Mouse (Mus musculus): Measurements from ENCODE around the gene Gorab.

The Gorab gene

GRCm38 (mm10) chr1:163403498-163404126 lies at the start of gene Gorab:
Gene Gorab, minus strand, starts transcription at chr1:163403669.
- DNase-seq = peak; percentile 97

GRCm38 (mm10) chr1:163443832-163444231 lies 40.4 kb upstream of the Gorab start:
- no peak for DNase-seq

DNA sequence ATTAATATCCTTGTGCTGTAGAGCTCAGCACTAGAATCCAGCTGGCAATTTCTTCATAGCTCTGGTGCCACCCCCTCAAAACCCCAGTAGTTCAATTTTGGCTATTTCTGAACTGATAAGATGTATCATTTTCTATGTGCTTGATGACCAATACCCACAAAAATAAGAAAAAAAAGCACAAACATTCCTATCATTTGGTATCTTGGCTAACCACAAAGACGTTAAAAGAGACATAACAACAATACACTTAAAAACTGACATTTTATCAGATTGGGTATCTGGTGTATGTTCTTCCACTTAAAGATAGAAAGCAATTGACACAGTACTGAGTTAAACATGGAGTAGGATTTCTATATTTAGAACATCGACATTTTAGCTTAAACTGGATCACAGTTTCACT lies 35.5 kb upstream of the Gorab start:
- DNase-seq = no peak

GRCm38 (mm10) chr1:163423467-163424014 lies 20.1 kb upstream of the Gorab start:
- no peak for DNase-seq

- DNase-seq = no peak
Measured at GRCm38 (mm10) chr1:163417191-163417590, 13.7 kb upstream of the Gorab start.

DNA sequence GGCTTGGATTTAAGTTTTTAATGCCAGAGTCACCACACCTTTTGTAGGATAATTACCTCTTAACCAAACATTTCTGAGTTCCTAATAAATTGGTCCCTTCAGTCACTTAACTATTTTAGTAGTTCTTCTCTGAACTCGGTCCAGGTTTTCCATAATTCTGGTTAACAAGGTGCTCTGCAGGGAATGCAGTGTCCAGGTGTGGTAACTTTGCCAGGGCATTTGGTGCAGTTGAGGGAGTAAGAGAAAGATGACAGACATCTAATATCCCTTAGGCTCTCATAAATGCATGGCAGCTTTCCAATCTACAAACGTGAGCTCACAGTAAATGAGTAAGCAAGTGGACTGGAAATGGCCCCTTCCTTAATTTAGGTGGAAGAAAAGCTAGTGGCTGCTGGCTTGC lies 10.7 kb upstream of the Gorab start:
- no peak for DNase-seq

- DNase-seq = no peak
Measured at GRCm38 (mm10) chr1:163406203-163406602, 2.7 kb upstream of the Gorab start.

DNA sequence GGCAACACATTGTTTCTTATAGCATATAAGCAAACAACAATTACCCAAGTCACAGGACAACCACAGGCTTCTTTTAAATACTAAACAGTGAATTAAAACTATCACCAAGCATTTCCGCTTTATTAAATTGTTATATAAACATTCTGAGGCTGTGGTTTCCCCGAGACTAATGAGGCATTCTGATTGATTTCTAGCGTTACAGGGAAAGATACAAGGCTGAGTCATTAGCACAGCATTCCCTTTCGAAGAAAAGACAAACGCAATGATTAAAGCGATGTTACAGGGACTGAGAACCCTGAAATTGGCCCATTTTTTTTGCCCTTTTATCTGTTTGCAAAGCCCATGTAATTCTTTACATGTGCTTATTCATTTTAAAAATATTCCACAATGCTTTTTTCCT lies 12.1 kb downstream of the Gorab start:
- DNase-seq = no peak

GRCm38 (mm10) chr1:163390044-163390443 lies 13.4 kb downstream of the Gorab start:
- no peak for DNase-seq

- DNase-seq = no peak
Measured at GRCm38 (mm10) chr1:163386196-163386595, 17.3 kb downstream of the Gorab start.

DNA sequence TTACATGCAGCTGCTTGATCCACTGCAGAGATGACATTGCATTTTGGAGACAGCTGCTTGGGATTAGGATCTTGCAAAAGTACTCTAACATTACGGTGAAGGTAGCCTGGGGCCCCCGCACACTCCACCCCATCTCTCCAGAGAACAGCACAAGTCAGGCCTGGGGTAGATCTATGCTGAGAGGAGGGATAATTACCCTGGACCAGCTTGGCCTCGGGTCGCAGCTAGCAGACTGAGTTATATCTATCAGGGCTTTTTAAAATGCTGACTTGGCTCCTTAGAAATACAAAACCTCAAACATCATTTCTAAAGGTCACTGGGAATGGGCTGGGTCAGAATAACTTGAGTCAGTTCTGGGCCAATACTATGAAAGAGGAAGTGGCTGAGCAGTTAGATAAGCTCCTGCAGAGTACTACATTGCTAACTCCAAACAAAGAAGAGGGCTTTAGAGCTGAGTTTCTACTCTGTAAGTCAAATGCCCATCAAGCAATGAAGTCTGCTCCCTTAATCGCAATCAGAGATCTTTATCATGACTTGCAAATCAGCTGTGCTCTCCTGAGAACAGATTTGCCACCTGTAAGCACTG lies 19.9 kb downstream of the Gorab start:
- no peak for DNase-seq

DNA sequence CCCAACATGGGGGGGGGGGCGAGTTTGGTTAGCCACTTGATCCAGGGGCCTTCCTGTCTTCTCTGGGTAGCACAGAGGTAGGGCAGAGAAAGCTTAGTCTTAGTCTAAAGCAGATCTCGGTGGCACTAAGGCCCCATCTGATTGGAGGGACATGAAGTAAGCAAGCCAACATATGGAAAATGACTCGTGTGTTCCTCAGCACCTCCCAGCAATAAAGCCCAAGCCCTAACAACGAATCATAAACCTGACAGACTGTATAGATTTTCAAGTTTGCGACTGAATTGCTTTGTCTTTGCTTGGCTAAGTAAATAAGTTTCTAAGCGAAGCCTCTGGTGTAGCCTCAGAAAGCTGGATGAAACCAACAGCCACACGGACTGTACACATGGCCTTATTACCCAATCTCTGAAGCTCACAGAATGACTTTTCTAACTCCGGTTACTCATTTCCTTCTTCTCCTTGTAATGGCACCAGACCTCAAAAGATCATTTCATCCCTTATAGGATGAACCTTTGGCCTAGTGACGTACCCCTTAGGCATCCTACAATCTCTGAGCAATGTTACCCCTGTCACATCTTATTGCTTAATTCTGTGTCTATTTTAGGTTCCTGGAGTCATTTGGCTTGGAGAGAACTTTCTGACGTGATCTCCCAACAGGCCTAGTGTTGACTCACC lies 21.3 kb downstream of the Gorab start:
- DNase-seq = no peak

GRCm38 (mm10) chr1:163380591-163380990 lies 22.9 kb downstream of the Gorab start:
- no peak for DNase-seq

GRCm38 (mm10) chr1:163380072-163380471 lies 23.4 kb downstream of the Gorab start:
- no peak for DNase-seq

- DNase-seq = no peak
Measured at GRCm38 (mm10) chr1:163377924-163378323, 25.5 kb downstream of the Gorab start.

DNA sequence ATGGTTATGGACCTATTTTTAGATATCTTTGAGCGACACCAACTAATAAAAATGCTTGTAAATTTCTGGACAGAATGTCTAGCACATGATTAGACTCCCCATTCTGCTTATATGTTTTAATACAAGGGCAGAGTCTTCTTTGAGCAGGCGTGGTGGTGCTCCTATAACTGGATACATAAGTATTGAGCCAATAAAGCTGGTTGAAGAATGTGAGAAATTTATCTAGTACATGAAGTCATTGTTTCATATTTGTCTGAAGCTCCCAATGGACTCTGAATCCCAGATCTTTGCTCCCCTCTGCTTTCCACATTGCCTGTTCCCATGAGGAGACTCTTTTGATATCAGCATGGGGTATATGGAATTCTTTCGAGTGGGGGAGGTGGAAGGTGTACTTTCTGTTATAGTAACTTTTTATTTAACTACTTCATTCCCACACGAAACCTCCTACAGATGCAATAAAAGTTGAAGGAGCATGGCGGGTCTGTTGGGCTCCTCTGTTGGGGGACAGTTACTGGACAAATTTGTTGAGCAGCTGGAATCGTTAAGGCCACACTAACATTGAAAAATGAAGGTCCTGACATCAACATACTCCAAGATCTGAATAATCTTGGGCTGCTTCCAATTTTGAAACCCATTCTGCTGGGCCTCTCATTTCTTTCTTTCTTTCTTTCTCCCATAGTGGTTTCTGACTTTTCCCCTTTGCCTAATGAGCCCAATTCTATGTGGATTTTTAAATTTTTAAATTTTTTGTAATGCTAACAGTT lies 26.5 kb downstream of the Gorab start:
- DNase-seq = no peak

DNA sequence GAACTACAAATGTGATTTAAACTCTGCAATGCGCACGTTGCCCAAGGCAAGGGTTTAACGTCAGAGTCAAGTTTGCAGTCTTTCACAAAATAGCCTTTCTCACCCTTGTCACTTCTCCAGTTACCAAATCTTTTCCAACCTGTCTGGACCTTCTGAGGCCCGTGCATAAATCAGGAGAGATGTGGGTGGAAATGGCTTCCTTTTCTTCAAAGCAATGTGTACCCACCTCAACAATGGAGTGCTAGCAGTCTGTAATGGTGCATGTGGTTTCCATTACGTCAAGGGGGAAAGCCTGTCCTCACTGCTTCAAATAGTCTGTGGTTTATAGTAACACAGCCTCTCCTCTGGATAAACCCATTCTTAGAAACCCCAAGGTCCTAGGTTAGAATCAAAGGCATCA lies 29.0 kb downstream of the Gorab start:
- DNase-seq = no peak

DNA sequence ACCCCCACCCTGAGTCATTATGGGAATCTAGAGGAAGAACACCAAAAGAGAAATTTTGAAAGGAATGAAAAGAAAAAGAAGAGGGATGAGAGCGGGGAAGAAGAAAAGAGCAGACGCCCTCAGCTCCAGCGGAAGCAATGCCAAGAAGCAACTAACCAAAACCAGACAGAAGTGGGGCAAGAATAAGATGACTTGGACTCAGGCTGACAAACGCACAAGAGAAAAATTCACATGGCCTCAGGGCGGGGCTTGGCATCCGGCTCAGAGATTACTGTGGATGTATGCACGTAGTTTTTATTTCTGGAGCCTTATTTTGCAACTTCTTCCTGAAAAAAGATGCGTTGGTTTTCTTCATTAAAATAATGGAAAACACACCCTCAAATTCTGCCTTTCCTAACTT lies 41.3 kb downstream of the Gorab start:
- DNase-seq = no peak

DNA sequence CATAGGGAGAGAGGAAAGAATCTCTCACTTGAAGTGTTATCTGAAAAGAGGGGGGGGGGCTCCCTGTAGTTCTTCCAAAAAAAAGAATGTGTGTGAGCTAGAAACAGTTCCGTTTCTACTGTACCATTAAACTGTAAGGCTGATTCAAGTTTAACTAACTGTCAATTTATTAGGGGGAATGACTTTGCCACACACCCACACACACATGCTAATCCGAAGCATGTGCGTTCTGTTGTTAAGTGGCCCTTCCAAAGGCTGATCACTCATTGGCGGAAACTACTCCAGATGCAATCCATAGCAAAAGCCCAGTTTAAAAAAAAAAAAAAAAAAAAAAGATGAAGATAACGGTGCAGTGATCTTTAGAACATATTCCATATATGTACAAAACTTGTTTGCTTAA lies 42.1 kb downstream of the Gorab start:
- DNase-seq = no peak

GRCm38 (mm10) chr1:163360796-163361195 lies 42.7 kb downstream of the Gorab start:
- no peak for DNase-seq

DNA sequence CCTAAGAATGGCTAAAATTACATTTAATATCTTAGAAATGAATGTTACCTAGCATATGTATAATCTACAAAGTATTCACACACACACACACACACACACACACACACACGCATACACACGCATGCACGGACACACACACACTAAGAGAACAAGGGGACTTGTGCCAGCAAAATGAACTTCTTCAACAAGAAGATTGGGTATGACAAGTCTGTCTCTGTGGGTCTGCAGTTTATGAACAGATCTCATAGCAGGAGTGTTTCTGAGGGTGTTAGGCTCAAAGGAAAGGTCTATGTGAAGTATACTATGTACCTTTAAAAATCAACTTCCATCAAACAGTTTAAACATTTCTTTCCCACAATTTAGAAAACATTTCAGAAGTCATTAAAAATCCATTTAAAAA lies 43.9 kb downstream of the Gorab start:
- DNase-seq = no peak

- DNase-seq = no peak
Measured at GRCm38 (mm10) chr1:163358165-163358564, 45.3 kb downstream of the Gorab start.

GRCm38 (mm10) chr1:163357733-163358132 lies 45.7 kb downstream of the Gorab start:
- DNase-seq = no peak

Data from right cerebral cortex, postnatal 25 days (tissue).